Mouse (Mus musculus) stomach, embryonic 14.5 days (tissue): ENCODE measurements around the gene Spcs1. TPM values are rescaled to one million over a fixed set of nuclear protein-coding genes. Genes with fewer than 3 reads are reported as not detected.
A peak's percentile ranks its signal among the peaks of the same experiment; 100 is the strongest.

Experiments
- ATAC-seq: fragments of 200-750 bp; cut with Nextera tagmentation; 2 replicates; pipeline ENCODE4 v1.8.0; 2017; ENCODE audit warnings: low read depth, moderate TSS enrichment; ENCODE audit not compliant: insufficient number of reproducible peaks, insufficient read depth, low FRiP score
- H3K27ac ChIP-seq: fragments of 300-500 bp; sonication (generic); 2 replicates; pipeline ENCODE4 v1.5.1; 2014; ENCODE audit warnings: mild to moderate bottlenecking, low read length, moderate library complexity, mixed read lengths
- H3K27me3 ChIP-seq: fragments of 300-500 bp; sonication (generic); 2 replicates; pipeline ENCODE4 v1.6.1; 2014; ENCODE audit warnings: low read length, control low read depth, mixed read lengths; ENCODE audit not compliant: control insufficient read depth, insufficient read depth
- H3K36me3 ChIP-seq: fragments of 300-500 bp; sonication (generic); 2 replicates; pipeline ENCODE4 v1.6.1; 2014; ENCODE audit warnings: mild to moderate bottlenecking, control low read depth, low read length, moderate library complexity, mixed read lengths; ENCODE audit not compliant: control insufficient read depth, insufficient read depth
- H3K4me1 ChIP-seq: fragments of 300-500 bp; sonication (generic); 2 replicates; pipeline ENCODE4 v1.6.1; 2014; ENCODE audit warnings: low read length, control low read depth, mixed read lengths; ENCODE audit not compliant: control insufficient read depth, insufficient read depth
- H3K4me2 ChIP-seq: fragments of 300-500 bp; sonication (generic); replicated peaks from 2 replicates; pipeline ENCODE4 v1.6.1; 2014; ENCODE audit warnings: low read depth, low read length, control low read depth
- H3K4me3 ChIP-seq: fragments of 300-500 bp; sonication (generic); 2 replicates; pipeline ENCODE4 v1.5.1; 2014; ENCODE audit warnings: low read depth, low read length, control low read depth
- H3K9ac ChIP-seq: fragments of 300-500 bp; sonication (generic); replicated peaks from 2 replicates; pipeline ENCODE4 v1.6.1; 2014; ENCODE audit warnings: low read depth, mild to moderate bottlenecking, control low read depth, low read length, moderate library complexity, mixed read lengths
- H3K9me3 ChIP-seq: fragments of 300-500 bp; sonication (generic); 2 replicates; pipeline ENCODE4 v1.6.1; 2016; ENCODE audit warnings: low read depth, low read length, control low read depth; ENCODE audit not compliant: control insufficient read depth
- WGBS: fragments of 180-500 bp; shearing (Covaris S2); extraction: QIAGEN DNeasy Blood & Tissue Kit; methylation state at CpG from one replicate; pipeline ENCODE4 v1.1.7; 2014; 5-methylcytosine and 5-hydroxymethylcytosine counted together
- polyA plus RNA-seq: library from polyadenylated mRNA; unstranded; fragments of >200 nt; fragmentation: Nextera tagmentation; extraction: Ambion mirVana; gene quantifications from 2 replicates; pipeline ENCODE4 v1.2.1, GENCODE M21; 2014

The Spcs1 gene
- 411 and 417 TPM in 2 replicates for polyA plus RNA-seq

GRCm38 (mm10) chr14:31001307-31002205, at the start of gene Spcs1, which contains the start of gene Glt8d1:
TSS of gene Spcs1 (minus strand) at chr14:31001672.
TSS of gene Glt8d1 (plus strand) at chr14:31001400.
- WGBS = under 1% methylated on average over 83 of the region's 84 CpGs
- peak within 1 kb of the TSS; percentile 84 for H3K9ac ChIP-seq

GRCm38 (mm10) chr14:31045817-31046216, 44.3 kb upstream of the Spcs1 start:
- Histone ChIP-seq H3K4me1 (no peaks in the 10 kb centered on the region), H3K9me3 (no peaks in the 10 kb centered on the region), H3K9ac (no peak overlapping the region), H3K27me3 (no peaks in the 10 kb centered on the region), H3K4me2 (no peak overlapping the region), H3K27ac (no peak overlapping the region), H3K36me3 (peaks cover 71% of the 10 kb centered on the region), H3K4me3 (no peak overlapping the region)
- WGBS = 87% methylated on average over 1 of the region's 1 CpGs
- no peak for ATAC-seq

More at GRCm38 (mm10) chr14:31001307-31002205, at the start of gene Spcs1, which contains the start of gene Glt8d1:
- peak within 1 kb of the TSS; percentile 79 for H3K4me3 ChIP-seq
- peak within 1 kb of the TSS; percentile 90 for H3K27ac ChIP-seq
- peak within 1 kb of the TSS; percentile 80 for H3K4me2 ChIP-seq
- H3K27me3 ChIP-seq = no peaks in the 10 kb centered on the region
- H3K4me1 ChIP-seq = peaks cover 5% of the 10 kb centered on the region; the same call in 1 of the 2 replicates
- peak; percentile 92 for ATAC-seq
- H3K9me3 ChIP-seq = no peaks in the 10 kb centered on the region
- peaks cover 4% of the 10 kb centered on the region; the same call in 1 of the 2 replicates for H3K36me3 ChIP-seq

DNA sequence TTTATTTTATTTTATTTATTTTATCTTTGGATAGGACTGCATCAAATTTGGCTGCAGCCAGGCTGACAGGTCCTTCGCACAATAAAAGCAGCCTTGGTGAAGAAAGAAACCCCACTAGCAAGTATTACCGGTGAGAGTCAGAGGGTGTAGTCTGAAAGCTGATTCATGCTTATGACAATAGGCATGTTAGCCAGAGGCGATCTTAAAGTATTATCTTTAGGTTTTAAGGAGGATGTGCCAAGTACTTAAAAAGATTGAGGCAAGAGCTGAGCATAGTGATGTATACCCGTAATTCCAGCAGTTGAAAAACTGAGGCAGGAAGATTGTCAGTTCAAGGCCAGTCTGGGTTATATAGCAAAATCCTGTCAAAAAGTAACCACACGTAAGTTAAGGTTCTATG, 43.8 kb upstream of the Spcs1 start:
- WGBS = 88% methylated on average over 5 of the region's 5 CpGs
- Histone ChIP-seq H3K4me1 (no peaks in the 10 kb centered on the region), H3K4me3 (no peak overlapping the region), H3K4me2 (no peak overlapping the region), H3K9me3 (no peaks in the 10 kb centered on the region), H3K27me3 (no peaks in the 10 kb centered on the region), H3K27ac (no peak overlapping the region), H3K9ac (no peak overlapping the region), H3K36me3 (peaks cover 66% of the 10 kb centered on the region)
- ATAC-seq = no peak

GRCm38 (mm10) chr14:31025785-31026184, 24.3 kb upstream of the Spcs1 start:
- peaks cover 64% of the 10 kb centered on the region for H3K36me3 ChIP-seq
- no peak for ATAC-seq
- WGBS = 82% methylated on average over 3 of the region's 3 CpGs

GRCm38 (mm10) chr14:31022579-31022978, 21.1 kb upstream of the Spcs1 start:
- Histone ChIP-seq H3K9me3 (no peaks in the 10 kb centered on the region), H3K4me3 (no peak overlapping the region), H3K27ac (no peak overlapping the region), H3K27me3 (no peaks in the 10 kb centered on the region), H3K36me3 (peaks cover 40% of the 10 kb centered on the region), H3K4me2 (no peak overlapping the region), H3K4me1 (peaks cover 7% of the 10 kb centered on the region), H3K9ac (no peak overlapping the region)
- ATAC-seq = no peak
- WGBS = 50% methylated on average over 1 of the region's 1 CpGs

More at GRCm38 (mm10) chr14:31025785-31026184, 24.3 kb upstream of the Spcs1 start:
- Histone ChIP-seq H3K4me3 (no peak overlapping the region), H3K9me3 (no peaks in the 10 kb centered on the region), H3K4me1 (no peaks in the 10 kb centered on the region; the same call in 1 of the 2 replicates), H3K27me3 (no peaks in the 10 kb centered on the region), H3K27ac (no peak overlapping the region), H3K4me2 (no peak overlapping the region), H3K9ac (no peak overlapping the region)

DNA sequence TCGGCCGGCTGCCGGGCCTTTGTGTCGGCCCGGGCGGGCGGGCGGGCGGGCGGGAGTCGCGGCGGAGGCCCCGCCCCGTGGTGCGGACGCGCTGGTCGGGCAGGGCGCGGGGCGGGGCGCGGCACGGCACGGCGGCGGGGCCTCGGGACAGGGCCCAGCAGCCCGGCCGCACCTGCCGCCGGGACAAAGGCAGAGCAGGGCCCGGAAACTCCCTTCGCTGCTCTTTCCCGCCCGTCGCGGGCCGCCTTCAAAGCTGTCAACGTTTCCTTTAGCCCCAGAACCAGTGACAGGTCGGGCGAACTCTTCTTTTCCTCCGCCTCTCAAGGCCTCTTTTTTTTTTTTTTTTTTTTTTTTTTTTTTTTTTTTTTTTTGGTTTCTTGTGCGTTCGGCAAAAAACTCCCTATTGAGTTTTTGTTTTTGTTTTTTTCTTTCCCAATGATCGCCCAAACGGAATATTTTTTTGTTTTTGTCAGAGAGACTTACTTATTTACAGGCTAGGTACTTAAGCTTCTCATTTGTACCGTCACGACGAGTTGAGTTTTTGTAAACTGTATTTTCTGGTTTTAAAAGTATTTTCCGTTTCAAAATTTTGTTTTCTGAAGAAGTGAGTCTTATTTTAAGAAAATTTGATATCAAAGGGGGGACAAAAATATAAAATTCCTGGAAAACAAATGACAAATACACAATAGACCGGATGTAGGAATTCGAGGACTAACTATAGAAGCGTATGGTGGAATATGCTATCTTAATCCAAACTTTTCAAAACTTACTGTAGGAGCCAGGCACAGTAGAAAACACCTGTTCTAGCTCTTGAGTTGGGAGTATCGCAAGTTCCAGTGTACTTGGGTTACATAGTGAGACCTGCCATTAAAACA, 18.1 kb upstream of the Spcs1 start:
- Histone ChIP-seq H3K4me3 (peak overlapping the region; percentile 75), H3K36me3 (peaks cover 48% of the 10 kb centered on the region), H3K9ac (peak overlapping the region; percentile 77), H3K27ac (peak overlapping the region; percentile 85), H3K4me1 (peaks cover 10% of the 10 kb centered on the region), H3K9me3 (no peaks in the 10 kb centered on the region), H3K4me2 (peak overlapping the region; percentile 68), H3K27me3 (no peaks in the 10 kb centered on the region)
- peak; percentile 96 for ATAC-seq
- 3% methylated on average over 44 of the region's 56 CpGs for WGBS

- Histone ChIP-seq H3K9me3 (no peaks in the 10 kb centered on the region), H3K4me3 (peak within 1 kb of the TSS; percentile 75), H3K4me2 (peak within 1 kb of the TSS; percentile 87), H3K27ac (peak within 1 kb of the TSS; percentile 85), H3K36me3 (peaks cover 50% of the 10 kb centered on the region), H3K9ac (peak within 1 kb of the TSS; percentile 77), H3K27me3 (no peaks in the 10 kb centered on the region), H3K4me1 (peaks cover 10% of the 10 kb centered on the region)
- ATAC-seq = peak; percentile 93
- WGBS = under 1% methylated on average over 41 of the region's 53 CpGs
Observed at GRCm38 (mm10) chr14:31018860-31019291, 17.4 kb upstream of the Spcs1 start, which contains the start of the genes Pbrm1 and Gnl3. TSS of gene Pbrm1 (plus strand) at chr14:31019138. TSS of gene Gnl3 (minus strand) at chr14:31019152.

DNA sequence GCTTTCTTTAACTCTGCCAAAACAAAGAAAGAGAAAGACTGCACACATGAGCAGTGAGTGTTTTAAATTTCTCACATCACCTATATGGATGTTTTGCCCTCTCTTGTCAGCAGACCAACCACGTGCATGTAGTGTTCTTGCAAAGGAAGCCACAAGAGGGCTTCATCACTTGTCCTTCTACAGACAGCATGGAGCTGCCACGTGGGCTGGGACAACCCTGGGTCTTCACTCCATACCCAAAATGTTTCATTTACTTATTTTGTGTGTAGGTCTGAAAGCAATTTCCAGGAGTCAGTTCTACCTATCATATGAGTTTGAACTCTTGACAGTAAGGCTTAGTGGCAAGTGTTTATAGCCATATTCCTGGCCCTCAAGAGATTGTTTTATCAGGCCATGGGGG, 16.4 kb upstream of the Spcs1 start:
- 2% methylated on average over 2 of the region's 2 CpGs for WGBS
- Histone ChIP-seq H3K4me2 (peak overlapping the region; percentile 87), H3K27ac (no peak overlapping the region), H3K36me3 (peaks cover 52% of the 10 kb centered on the region), H3K4me3 (peak overlapping the region; percentile 75), H3K27me3 (no peaks in the 10 kb centered on the region), H3K9me3 (no peaks in the 10 kb centered on the region), H3K4me1 (peaks cover 10% of the 10 kb centered on the region), H3K9ac (peak overlapping the region; percentile 77)
- no peak for ATAC-seq
